Mouse (Mus musculus) heart, postnatal 10 days (tissue): ENCODE measurements around the gene Stom. TPM values are rescaled to one million over a fixed set of nuclear protein-coding genes. Genes with fewer than 3 reads are reported as not detected.
A peak's percentile ranks its signal among the peaks of the same experiment; 100 is the strongest.

Experiments used
- DNase-seq, 2 experiments: peaks; one replicate each; pipeline ENCODE4 v3.0.0; 2021
- intact Hi-C: fragments of 180-260 bp; cut with DNase I; formaldehyde crosslinking; loops from one replicate; pipeline ENCODE4 v1.15.1; 2025
- total RNA-seq, 2 experiments: library from RNA; stranded (reverse); gene quantifications; 2 replicates each; pipeline ENCODE4 v1.2.3; 2021

Gene Stom
- total RNA-seq, 2 experiments from 2014 or later: 56.2 to 61.7 TPM

- intact Hi-C loops: no loop called here
- DNase-seq: peak; percentile 88 to 89
Observed at GRCm38 (mm10) chr2:35322404-35323164, 14.2 kb downstream of the Stom start.

GRCm38 (mm10) chr2:35320399-35320798 is 16.4 kb downstream of the Stom start:
- intact Hi-C loops: no loop called here
- DNase-seq: no peak

GRCm38 (mm10) chr2:35318405-35318804 is 18.4 kb downstream of the Stom start:
- intact Hi-C loops: no loop called here
- no peak for DNase-seq

- peak; percentile 38 to 48 for DNase-seq
- intact Hi-C loops: no loop called here
Observed at GRCm38 (mm10) chr2:35317604-35318003, 19.2 kb downstream of the Stom start.

GRCm38 (mm10) chr2:35314300-35314699 is 22.5 kb downstream of the Stom start:
- intact Hi-C loops: no loop called here
- DNase-seq: no peak

- no peak for DNase-seq
- intact Hi-C loops: no loop called here
Observed at GRCm38 (mm10) chr2:35309906-35310493, 26.8 kb downstream of the Stom start.

GRCm38 (mm10) chr2:35308166-35308565 is 28.6 kb downstream of the Stom start:
- no peak for DNase-seq
- intact Hi-C loops: no loop called here

- intact Hi-C loops: no loop called here
- peak; percentile 43 to 59 for DNase-seq
Observed at GRCm38 (mm10) chr2:35302049-35302885, 34.5 kb downstream of the Stom start.

GRCm38 (mm10) chr2:35299437-35299836 is 37.3 kb downstream of the Stom start:
- DNase-seq: no peak
- intact Hi-C loops: loop anchor here (10.0 kb wide), 1 partner anchor 215 kb away; no protein-coding TSS in a partner anchor

GRCm38 (mm10) chr2:35297703-35298332 is 39.0 kb downstream of the Stom start:
- intact Hi-C loops: loop anchor here (1.0 to 10.0 kb wide), 3 partner anchors 51 to 217 kb away; partner anchors contain the start of gene 4930402F06Rik
- peak; percentile 87 to 91 for DNase-seq

- DNase-seq: no peak
- intact Hi-C loops: loop anchor here (5.0 to 10.0 kb wide), 2 partner anchors 222 to 639 kb away; no protein-coding TSS in a partner anchor
Observed at GRCm38 (mm10) chr2:35293291-35293690, 43.5 kb downstream of the Stom start.

- intact Hi-C loops: loop anchor here (1.0 to 10.0 kb wide), 3 partner anchors 105 to 640 kb away; partner anchors contain the start of gene 4930402F06Rik
Observed at GRCm38 (mm10) chr2:35292700-35293099, 44.1 kb downstream of the Stom start.

GRCm38 (mm10) chr2:35291856-35292255 is 44.9 kb downstream of the Stom start:
- intact Hi-C loops: loop anchor here (1.0 to 10.0 kb wide), 3 partner anchors 105 to 640 kb away; partner anchors contain the start of gene 4930402F06Rik
- DNase-seq: peak; percentile 64 to 78

More at GRCm38 (mm10) chr2:35292700-35293099, 44.1 kb downstream of the Stom start:
- no peak for DNase-seq

- peak; percentile 78 to 90 for DNase-seq
- intact Hi-C loops: no loop called here
Observed at GRCm38 (mm10) chr2:35288758-35289635, 47.8 kb downstream of the Stom start.

GRCm38 (mm10) chr2:35287017-35287620 is 49.7 kb downstream of the Stom start:
- intact Hi-C loops: no loop called here
- DNase-seq: no peak

GRCm38 (mm10) chr2:35285209-35285608 is 51.6 kb downstream of the Stom start:
- DNase-seq: no peak
- intact Hi-C loops: no loop called here

- no peak for DNase-seq
- intact Hi-C loops: no loop called here
Observed at GRCm38 (mm10) chr2:35283997-35284396, 52.8 kb downstream of the Stom start.

- DNase-seq: peak; percentile 64 to 73
- intact Hi-C loops: no loop called here
Observed at GRCm38 (mm10) chr2:35282214-35282613, 54.6 kb downstream of the Stom start.

- DNase-seq: no peak
- intact Hi-C loops: no loop called here
Observed at GRCm38 (mm10) chr2:35280001-35280400, 56.8 kb downstream of the Stom start.
